Comparison of ENCODE assay signal across 9 mouse cellular contexts in the genomic region with DNA sequence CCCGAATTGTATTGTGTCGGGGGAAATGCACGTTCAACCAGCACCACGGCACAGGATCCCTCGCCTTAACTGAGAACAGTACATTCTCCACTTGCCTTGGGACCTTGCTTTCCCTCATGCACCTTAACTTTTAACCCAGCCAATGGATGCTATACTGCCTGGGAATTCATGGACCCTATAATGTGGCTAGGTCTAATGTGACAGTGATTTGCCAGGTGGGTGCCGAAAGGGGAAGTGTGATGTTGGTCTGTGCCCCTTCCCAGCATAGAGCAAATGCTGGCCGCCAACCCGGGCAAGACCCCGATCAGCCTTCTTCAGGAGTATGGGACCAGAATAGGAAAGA. TPM values are rescaled to one million over a fixed set of nuclear protein-coding genes. Genes with fewer than 3 reads are reported as not detected.
A peak's percentile ranks its signal among the peaks of the same experiment; 100 is the strongest.
DNase-seq lines count a peak whose midpoint lies in the region; ATAC-seq and TF ChIP-seq lines count a peak whose summit lies in the region.
"Had no signal": no experiment of that assay in that cellular context is flagged by ENCODE, and none has a peak within 500 bp of the region (broad histone marks: within the 10 kb centered on the region; RNA-seq: fewer than 3 reads in every experiment).

No protein-coding gene starts in this region.

- H3K9ac ChIP-seq in embryonic facial prominence, embryonic 13.5 days = peak overlapping the region; percentile 89
- H3K9ac ChIP-seq in intestine, embryonic 15.5 days = peak overlapping the region; percentile 87

- TF ChIP-seq CTCF in left cerebral cortex, adult 2 months (IDR thresholded peaks at IDR 0.05) = no peak

- H3K27me3 ChIP-seq in embryonic facial prominence, embryonic 13.5 days = no peaks in the 10 kb centered on the region
- no peaks in the 10 kb centered on the region for H3K27me3 ChIP-seq in intestine, embryonic 15.5 days (replicated peaks)
- no peaks in the 10 kb centered on the region for H3K27me3 ChIP-seq in myocyte (ENCODE audit: control insufficient read depth, insufficient read depth, insufficient read length)

- TF ChIP-seq POLR2A in myocyte (IDR thresholded peaks at IDR 0.05; ENCODE audit: insufficient read length, low read depth) = no peak

- H3ac ChIP-seq in myocyte (ENCODE audit: control insufficient read depth, insufficient read length) = peak overlapping the region; percentile 37

- peak overlapping the region; percentile 88 for H3K4me2 ChIP-seq in embryonic facial prominence, embryonic 13.5 days
- peak overlapping the region; percentile 94 for H3K4me2 ChIP-seq in intestine, embryonic 15.5 days (replicated peaks)
- peak overlapping the region; percentile 94 for H3K4me2 ChIP-seq in myocyte (ENCODE audit: low read depth)

- H3K36me3 ChIP-seq in embryonic facial prominence, embryonic 13.5 days = peaks cover 34% of the 10 kb centered on the region
- peaks cover 13% of the 10 kb centered on the region for H3K36me3 ChIP-seq in intestine, embryonic 15.5 days
- H3K36me3 ChIP-seq in myocyte (ENCODE audit: control insufficient read depth, insufficient read depth) = peaks cover 10% of the 10 kb centered on the region

- ATAC-seq in embryonic facial prominence, embryonic 13.5 days (ENCODE audit: insufficient number of reproducible peaks, insufficient read depth, low FRiP score, low TSS enrichment, low read depth) = no peak
- ATAC-seq in intestine, embryonic 15.5 days = no peak
- ATAC-seq in monocyte, adult 5-6 weeks (replicated peaks; ENCODE audit: insufficient number of reproducible peaks, low FRiP score, low TSS enrichment, poor library complexity, severe bottlenecking) = no peak

- H3K27ac ChIP-seq in left cerebral cortex, adult 2 months = peak overlapping the region; percentile 100
- peak overlapping the region; percentile 100 for H3K27ac ChIP-seq in embryonic facial prominence, embryonic 13.5 days
- peak overlapping the region; percentile 99 for H3K27ac ChIP-seq in intestine, embryonic 15.5 days

- H3K4me3 ChIP-seq in left cerebral cortex, adult 2 months = peak overlapping the region; percentile 91
- peak overlapping the region; percentile 70 for H3K4me3 ChIP-seq in embryonic facial prominence, embryonic 13.5 days
- peak overlapping the region; percentile 68 for H3K4me3 ChIP-seq in intestine, embryonic 15.5 days (replicated peaks)
- H3K4me3 ChIP-seq in myocyte = peak overlapping the region; percentile 56

- no peaks in the 10 kb centered on the region for H3K9me3 ChIP-seq in embryonic facial prominence, embryonic 13.5 days
- H3K9me3 ChIP-seq in intestine, embryonic 15.5 days = no peaks in the 10 kb centered on the region

- DNase-seq in left cerebral cortex, adult 2 months (ENCODE audit: extremely low spot score in 1 of 2, low spot score in 2 of 2) = no peak
- no peak for DNase-seq in left cerebral cortex, adult 11 months (ENCODE audit: low spot score)
- no peak for DNase-seq in left cerebral cortex, postnatal 25 days (ENCODE audit: low spot score in 2 of 2)
- DNase-seq in adrenal gland, adult 18-20 months (ENCODE audit: low spot score in 2 of 2) = no peak

- WGBS in embryonic facial prominence, embryonic 13.5 days = 20% methylated on average over 9 of the region's 9 CpGs
- 8% methylated on average over 9 of the region's 9 CpGs for WGBS in intestine, embryonic 15.5 days

- peaks cover 26% of the 10 kb centered on the region for H3K4me1 ChIP-seq in embryonic facial prominence, embryonic 13.5 days
- H3K4me1 ChIP-seq in intestine, embryonic 15.5 days (replicated peaks) = peaks cover 24% of the 10 kb centered on the region

- H3K79me2 ChIP-seq in myocyte (ENCODE audit: control insufficient read depth, insufficient read depth) = peaks cover 29% of the 10 kb centered on the region

- intact Hi-C loops in left cerebral cortex, adult 2 months (cut with DNase I) = loop anchor here (1.0 to 5.0 kb wide), 3 partner anchors 27 to 152 kb away; a partner anchor contains a TSS
- intact Hi-C loops in left cerebral cortex, postnatal 25 days (cut with DNase I) = loop anchor here (1.0 kb wide), 2 partner anchors 48 to 152 kb away; no protein-coding TSS in a partner anchor

TF ChIP-seq in myocyte, 11 proteins besides CTCF, POLR2A, EP300 and RAD21:
- TF ChIP-seq TCF3 (IDR thresholded peaks at IDR 0.05; ENCODE audit: insufficient read length, low read depth) (no peak), MAX (IDR thresholded peaks at IDR 0.05; ENCODE audit: low read depth) (no peak)

RNA-seq across cellular contexts. Expression of a gene that starts 0.8 kb away (rescaled TPM):
- total RNA-seq in left cerebral cortex, adult 2 months (2021) = 10 to 100 TPM; 32.4 to 36.2 TPM
- polyA plus RNA-seq in embryonic facial prominence, embryonic 13.5 days (2015; fragmentation: Nextera tagmentation; extraction: Ambion mirVana) = 100 and 110 TPM in 2 replicates
- polyA plus RNA-seq in intestine, embryonic 15.5 days (2015; fragmentation: Nextera tagmentation; extraction: Ambion mirVana) = 94.1 and 101 TPM in 2 replicates
- 76.2 TPM for polyA plus RNA-seq in myocyte (2012; fragmentation: generic; extraction: Trizol)
- 16.2 to 27.3 TPM (median 20.8 TPM) in 3 replicates for total RNA-seq in monocyte, adult 5-6 weeks (2017)
- 10 to 100 TPM; 26.9 to 28.8 TPM for total RNA-seq in left cerebral cortex, postnatal 25 days (2021)
- total RNA-seq in adrenal gland, adult 18-20 months (2021) = 10 to 100 TPM; 35.5 to 36.1 TPM

RNA-seq across cellular contexts. Expression of a gene that starts 2.0 kb away (rescaled TPM):
- total RNA-seq in left cerebral cortex, adult 2 months (2021) = 10 to 100 TPM; 96.5 to 96.8 TPM
- 24.1 and 25.2 TPM in 2 replicates for polyA plus RNA-seq in embryonic facial prominence, embryonic 13.5 days (2015; fragmentation: Nextera tagmentation; extraction: Ambion mirVana)
- 10.8 and 11.0 TPM in 2 replicates for polyA plus RNA-seq in intestine, embryonic 15.5 days (2015; fragmentation: Nextera tagmentation; extraction: Ambion mirVana)
- 5.9 TPM for polyA plus RNA-seq in myocyte (2012; fragmentation: generic; extraction: Trizol)
- 0.32 to 1.2 TPM (median 0.97 TPM) in 3 replicates for total RNA-seq in monocyte, adult 5-6 weeks (2017)
- 10 to 100 TPM; 93.6 to 96.2 TPM for total RNA-seq in left cerebral cortex, postnatal 25 days (2021)
- 1 to 10 TPM; 5.8 to 7.6 TPM for total RNA-seq in adrenal gland, adult 18-20 months (2021)

RNA-seq across cellular contexts. Expression of a gene that starts 5.9 kb away (rescaled TPM):
- 1 to 10 TPM; 2.4 to 2.6 TPM for total RNA-seq in left cerebral cortex, adult 2 months (2021)
- polyA plus RNA-seq in embryonic facial prominence, embryonic 13.5 days (2015; fragmentation: Nextera tagmentation; extraction: Ambion mirVana) = 2.9 and 3.8 TPM in 2 replicates
- polyA plus RNA-seq in intestine, embryonic 15.5 days (2015; fragmentation: Nextera tagmentation; extraction: Ambion mirVana) = 1.3 and 1.6 TPM in 2 replicates
- 0.84 TPM for polyA plus RNA-seq in myocyte (2012; fragmentation: generic; extraction: Trizol)
- total RNA-seq in monocyte, adult 5-6 weeks (2017) = 2.3 to 5.9 TPM in 2 of 3 replicates, not detected in the other
- 1 to 10 TPM; 2.6 to 2.7 TPM for total RNA-seq in left cerebral cortex, postnatal 25 days (2021)
- total RNA-seq in adrenal gland, adult 18-20 months (2021) = 1 to 10 TPM; 1.8 to 1.9 TPM

RNA-seq across cellular contexts. Expression of a gene that starts 15.3 kb away (rescaled TPM):
- total RNA-seq in left cerebral cortex, adult 2 months (2021) = not detected
- 5.2 and 9.0 TPM in 2 replicates for polyA plus RNA-seq in embryonic facial prominence, embryonic 13.5 days (2015; fragmentation: Nextera tagmentation; extraction: Ambion mirVana)
- polyA plus RNA-seq in intestine, embryonic 15.5 days (2015; fragmentation: Nextera tagmentation; extraction: Ambion mirVana) = 5.4 TPM in 1 of 2 replicates, not detected in the other
- polyA plus RNA-seq in myocyte (2012; fragmentation: generic; extraction: Trizol) = not detected
- not detected in 3 replicates for total RNA-seq in monocyte, adult 5-6 weeks (2017)
- total RNA-seq in left cerebral cortex, postnatal 25 days (2021) = not detected
- not detected for total RNA-seq in adrenal gland, adult 18-20 months (2021)
- total RNA-seq: gastrocnemius, postnatal 10 days had no signal

RNA-seq across cellular contexts. Expression of a gene that starts 48.5 kb away (rescaled TPM):
- 100 to 1,000 TPM; 497 to 500 TPM for total RNA-seq in left cerebral cortex, adult 2 months (2021)
- 262 and 269 TPM in 2 replicates for polyA plus RNA-seq in embryonic facial prominence, embryonic 13.5 days (2015; fragmentation: Nextera tagmentation; extraction: Ambion mirVana)
- 178 and 182 TPM in 2 replicates for polyA plus RNA-seq in intestine, embryonic 15.5 days (2015; fragmentation: Nextera tagmentation; extraction: Ambion mirVana)
- polyA plus RNA-seq in myocyte (2012; fragmentation: generic; extraction: Trizol) = 892 TPM
- 106 to 183 TPM (median 119 TPM) in 3 replicates for total RNA-seq in monocyte, adult 5-6 weeks (2017)
- 100 to 1,000 TPM; 464 to 469 TPM for total RNA-seq in left cerebral cortex, postnatal 25 days (2021)
- total RNA-seq in adrenal gland, adult 18-20 months (2021) = 100 to 1,000 TPM; 628 to 756 TPM

Comparison
In these comparisons a context has a peak if more than half of its experiments do, and no peak if none do; other contexts are left out.
1. RNA of a gene that starts 2.0 kb away (total RNA-seq): 96.5 to 96.8 TPM in left cerebral cortex, adult 2 months and 93.6 to 96.2 TPM in left cerebral cortex, postnatal 25 days; 5.8 to 7.6 TPM in adrenal gland, adult 18-20 months and 0.32 to 1.2 TPM in monocyte, adult 5-6 weeks; every median in the first group is over 10 times any median in the second.
2. Peak in every context shown above with its lines, with median percentiles within 50 percentile points of each other: H3K27ac ChIP-seq, H3K4me3 ChIP-seq and H3K4me2 ChIP-seq.